Mouse (Mus musculus) hindbrain, embryonic 10.5 days (tissue): ENCODE measurements around the gene Tnfrsf1a. TPM values are rescaled to one million over a fixed set of nuclear protein-coding genes. Genes with fewer than 3 reads are reported as not detected.
A peak's percentile ranks its signal among the peaks of the same experiment; 100 is the strongest.

Experiments
- DNase-seq: peaks from one replicate; pipeline ENCODE4 v3.0.0-alpha.2; 2017; ENCODE audit warnings: low spot score
- H3K27ac ChIP-seq: fragments of 300-500 bp; sonication (generic); 2 replicates; pipeline ENCODE4 v1.5.1; 2016; ENCODE audit warnings: mild to moderate bottlenecking, moderate library complexity
- H3K27me3 ChIP-seq: fragments of 300-500 bp; sonication (generic); 2 replicates; pipeline ENCODE4 v1.6.1; 2016; ENCODE audit warnings: mild to moderate bottlenecking; ENCODE audit not compliant: poor library complexity, insufficient read depth, severe bottlenecking
- H3K36me3 ChIP-seq: fragments of 300-500 bp; sonication (generic); 2 replicates; pipeline ENCODE4 v1.6.1; 2016; ENCODE audit warnings: mild to moderate bottlenecking, moderate library complexity
- H3K4me1 ChIP-seq: fragments of 300-500 bp; sonication (generic); replicated peaks from 2 replicates; pipeline ENCODE4 v1.6.1; 2016; ENCODE audit warnings: mild to moderate bottlenecking
- H3K4me3 ChIP-seq: fragments of 300-500 bp; sonication (generic); 2 replicates; pipeline ENCODE4 v1.5.1; 2016; ENCODE audit warnings: mild to moderate bottlenecking, moderate library complexity
- H3K9me3 ChIP-seq: fragments of 300-500 bp; sonication (generic); 2 replicates; pipeline ENCODE4 v1.6.1; 2016; ENCODE audit warnings: mild to moderate bottlenecking, moderate library complexity
- WGBS: fragments of 180-500 bp; shearing (Covaris S2); methylation state at CpG from one replicate; pipeline ENCODE4 v1.1.7; 2016; 5-methylcytosine and 5-hydroxymethylcytosine counted together
- polyA plus RNA-seq: library from polyadenylated mRNA; unstranded; fragments of >200 nt; fragmentation: Nextera tagmentation; extraction: Ambion mirVana; gene quantifications from 2 replicates; pipeline ENCODE4 v1.2.1, GENCODE M21; 2016

The Tnfrsf1a gene
- polyA plus RNA-seq, 1 experiment from 2014 or later = 26.8 TPM

DNA sequence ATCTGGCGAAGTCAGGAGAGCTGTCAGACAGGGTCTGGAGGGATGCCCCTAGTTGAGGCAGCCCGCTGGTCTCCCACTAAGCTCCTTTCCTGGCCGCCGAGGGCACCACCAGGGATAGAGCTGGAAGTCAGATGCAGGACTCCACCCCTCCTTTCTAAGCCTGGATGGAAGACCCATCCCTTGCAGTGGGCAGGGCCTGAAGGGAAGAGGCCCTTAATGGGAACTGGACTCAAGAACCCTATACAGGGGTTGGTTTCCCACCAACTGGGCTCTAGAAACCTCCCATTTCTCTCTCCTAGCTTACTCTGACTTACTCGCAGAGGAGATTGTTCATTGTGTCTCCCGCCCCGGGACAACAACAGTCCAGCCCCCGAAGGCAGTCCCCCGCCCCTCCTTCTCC lies 30.6 kb downstream of the Tnfrsf1a start:
- H3K4me3 ChIP-seq = peak overlapping the region; percentile 48; the same call in 1 of the 2 replicates
- H3K27ac ChIP-seq = no peak overlapping the region
- H3K4me1 ChIP-seq = peaks cover 45% of the 10 kb centered on the region
- H3K36me3 ChIP-seq = no peaks in the 10 kb centered on the region
- H3K27me3 ChIP-seq = peaks cover 77% of the 10 kb centered on the region
- DNase-seq = no peak
- H3K9me3 ChIP-seq = no peaks in the 10 kb centered on the region
- 3% methylated on average over 9 of the region's 9 CpGs for WGBS

DNA sequence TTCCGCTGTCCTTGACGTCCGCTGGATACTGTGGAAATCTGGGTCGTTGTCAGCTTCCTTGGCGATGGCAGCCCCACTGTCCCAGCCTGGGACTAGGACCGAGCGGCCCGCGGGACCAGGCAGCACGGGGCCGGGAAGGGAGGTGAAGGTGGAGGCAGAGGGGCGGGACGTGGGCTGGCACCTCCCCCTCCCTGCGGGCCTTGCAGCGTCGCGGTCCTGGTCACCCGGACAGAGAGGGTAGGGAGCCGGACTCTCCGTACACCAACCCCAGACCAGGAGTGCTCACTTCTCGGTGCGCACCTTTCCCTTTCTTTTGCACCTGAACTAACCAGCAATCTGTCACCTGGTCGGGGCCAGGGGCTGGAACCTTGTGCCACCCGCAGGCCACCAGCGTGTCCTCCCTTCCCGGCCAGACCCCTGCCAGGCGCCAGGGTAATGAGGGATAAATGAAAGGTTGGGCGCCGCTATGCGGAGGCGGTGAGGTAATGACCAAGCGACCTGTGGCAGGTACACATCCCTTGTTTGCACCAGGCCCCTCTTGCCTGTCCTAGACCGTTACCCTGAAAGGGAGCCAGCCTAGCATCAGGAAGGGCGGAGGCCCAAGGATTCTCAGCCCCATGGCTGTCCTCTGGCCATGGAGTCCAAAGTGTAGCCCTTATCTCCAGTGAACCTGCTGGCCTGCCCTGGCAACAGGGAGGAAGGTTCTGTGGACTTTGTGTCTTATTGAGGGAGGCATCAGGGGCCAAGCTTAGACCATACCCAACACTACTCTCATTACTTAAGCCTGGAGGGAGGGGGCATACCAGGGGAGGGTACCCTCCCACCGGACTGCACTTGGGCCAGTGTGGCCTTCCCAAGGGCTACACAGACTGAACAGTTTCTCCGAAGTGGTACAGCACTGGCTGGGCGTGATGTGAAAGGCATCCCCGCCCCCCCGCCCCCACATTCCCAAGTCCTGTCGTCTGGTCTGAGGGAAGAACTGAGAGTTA lies 31.5 kb downstream of the Tnfrsf1a start, which contains the start of gene Plekhg6:
Gene Plekhg6, minus strand, starts transcription at position 422 of the 989 bp plus-strand sequence.
- DNase-seq = no peak
- Histone ChIP-seq H3K36me3 (no peaks in the 10 kb centered on the region), H3K9me3 (no peaks in the 10 kb centered on the region), H3K4me1 (peaks cover 47% of the 10 kb centered on the region), H3K27ac (no peak within 1 kb of the TSS), H3K4me3 (peak within 1 kb of the TSS; percentile 48), H3K27me3 (peaks cover 68% of the 10 kb centered on the region)
- WGBS = 10% methylated on average over 40 of the region's 40 CpGs

DNA sequence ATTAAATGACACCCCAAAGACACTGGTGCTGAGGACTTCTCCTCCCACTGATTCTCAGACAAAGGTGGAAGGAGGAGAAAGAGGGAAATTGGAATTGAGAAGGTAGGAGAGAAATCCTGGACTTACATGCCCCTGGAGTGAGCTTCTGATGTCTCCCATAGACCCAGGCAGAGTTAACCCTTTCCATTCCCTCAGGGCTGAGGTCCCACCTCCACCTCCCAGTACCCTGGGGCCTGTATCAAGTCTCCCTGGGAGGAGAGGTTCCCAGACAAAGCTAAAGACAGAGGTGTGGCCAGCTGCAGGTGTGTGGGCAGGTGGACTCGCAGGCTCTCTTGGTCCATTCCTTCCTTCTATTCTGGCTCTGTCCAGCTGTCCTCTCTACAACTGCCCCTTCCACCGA lies 32.9 kb downstream of the Tnfrsf1a start:
- no peaks in the 10 kb centered on the region for H3K9me3 ChIP-seq
- H3K4me1 ChIP-seq = peaks cover 45% of the 10 kb centered on the region
- peaks cover 62% of the 10 kb centered on the region for H3K27me3 ChIP-seq
- no peak for DNase-seq
- H3K4me3 ChIP-seq = no peak overlapping the region
- no peak overlapping the region for H3K27ac ChIP-seq
- WGBS = 69% methylated on average over 2 of the region's 2 CpGs
- no peaks in the 10 kb centered on the region for H3K36me3 ChIP-seq

GRCm38 (mm10) chr6:125385066-125385974 lies 36.2 kb downstream of the Tnfrsf1a start:
- Histone ChIP-seq H3K4me3 (no peak overlapping the region), H3K27me3 (peaks cover 29% of the 10 kb centered on the region), H3K27ac (no peak overlapping the region), H3K4me1 (peaks cover 15% of the 10 kb centered on the region), H3K36me3 (no peaks in the 10 kb centered on the region), H3K9me3 (no peaks in the 10 kb centered on the region)
- WGBS = 64% methylated on average over 11 of the region's 11 CpGs
- DNase-seq = peak; percentile 10

GRCm38 (mm10) chr6:125386080-125386479 lies 36.9 kb downstream of the Tnfrsf1a start:
- H3K27me3 ChIP-seq = peaks cover 21% of the 10 kb centered on the region
- no peak for DNase-seq
- peaks cover 8% of the 10 kb centered on the region for H3K4me1 ChIP-seq
- H3K36me3 ChIP-seq = no peaks in the 10 kb centered on the region
- no peaks in the 10 kb centered on the region for H3K9me3 ChIP-seq
- no peak overlapping the region for H3K4me3 ChIP-seq
- WGBS = 72% methylated on average over 6 of the region's 6 CpGs
- H3K27ac ChIP-seq = no peak overlapping the region

GRCm38 (mm10) chr6:125389853-125390252 lies 40.7 kb downstream of the Tnfrsf1a start:
- Histone ChIP-seq H3K36me3 (no peaks in the 10 kb centered on the region), H3K9me3 (no peaks in the 10 kb centered on the region), H3K4me3 (no peak overlapping the region), H3K27me3 (no peaks in the 10 kb centered on the region), H3K4me1 (peaks cover 5% of the 10 kb centered on the region; the same call in 1 of the 2 replicates), H3K27ac (no peak overlapping the region)
- WGBS = 85% methylated on average over 5 of the region's 5 CpGs
- no peak for DNase-seq

- WGBS = 57% methylated on average over 14 of the region's 14 CpGs
- DNase-seq = no peak
- H3K27me3 ChIP-seq = no peaks in the 10 kb centered on the region
These were observed 56.6 kb downstream of the Tnfrsf1a start for GRCm38 (mm10) chr6:125405461-125406382.

DNA sequence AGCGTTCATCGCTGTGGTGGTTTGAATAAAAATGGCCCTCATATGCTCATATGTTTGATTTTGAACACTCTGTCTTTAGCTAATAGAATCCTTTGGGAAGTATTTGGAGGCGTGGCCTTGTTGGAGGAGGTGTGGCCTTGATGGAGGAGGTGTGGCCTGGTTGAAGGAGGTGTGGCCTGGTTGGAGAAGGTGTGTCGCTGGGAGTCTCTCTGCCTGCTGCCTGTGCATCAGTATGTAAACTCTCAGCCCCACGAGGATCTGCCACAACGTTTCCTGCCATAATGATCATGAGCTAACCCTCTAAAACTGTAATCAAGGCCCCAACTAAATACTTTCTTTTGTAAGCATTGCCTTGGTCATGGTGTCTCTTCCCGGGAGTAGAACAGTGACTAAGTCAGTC lies 58.1 kb downstream of the Tnfrsf1a start:
- Histone ChIP-seq H3K4me3 (no peak overlapping the region), H3K4me1 (no peaks in the 10 kb centered on the region), H3K27ac (no peak overlapping the region), H3K36me3 (no peaks in the 10 kb centered on the region), H3K9me3 (no peaks in the 10 kb centered on the region), H3K27me3 (no peaks in the 10 kb centered on the region)
- DNase-seq = no peak
- WGBS = 87% methylated on average over 7 of the region's 7 CpGs

More at GRCm38 (mm10) chr6:125405461-125406382, 56.6 kb downstream of the Tnfrsf1a start:
- no peaks in the 10 kb centered on the region for H3K9me3 ChIP-seq
- H3K27ac ChIP-seq = no peak overlapping the region
- H3K36me3 ChIP-seq = no peaks in the 10 kb centered on the region
- H3K4me1 ChIP-seq = no peaks in the 10 kb centered on the region
- no peak overlapping the region for H3K4me3 ChIP-seq

DNA sequence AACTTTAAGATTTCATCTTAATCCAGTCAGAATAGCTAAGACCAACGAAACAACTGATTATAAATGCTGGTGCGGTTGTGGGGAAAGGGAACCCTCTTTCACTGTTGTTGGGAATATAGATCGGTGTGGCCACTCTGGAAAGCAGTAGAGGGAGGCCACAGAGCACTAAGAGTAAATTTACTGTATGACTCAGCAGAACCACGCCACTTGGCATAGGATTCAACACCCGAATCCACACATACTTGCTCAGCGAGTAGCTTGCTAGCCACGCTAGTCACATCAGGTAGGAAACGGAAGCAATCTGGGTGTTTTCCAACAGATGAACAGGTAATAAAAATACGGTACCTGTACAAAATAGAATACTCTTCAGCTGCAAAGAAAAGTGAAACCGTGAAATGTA lies 58.5 kb downstream of the Tnfrsf1a start:
- no peaks in the 10 kb centered on the region for H3K4me1 ChIP-seq
- no peaks in the 10 kb centered on the region for H3K9me3 ChIP-seq
- no peaks in the 10 kb centered on the region for H3K27me3 ChIP-seq
- no peak for DNase-seq
- H3K36me3 ChIP-seq = no peaks in the 10 kb centered on the region
- H3K4me3 ChIP-seq = no peak overlapping the region
- 93% methylated on average over 10 of the region's 10 CpGs for WGBS
- H3K27ac ChIP-seq = no peak overlapping the region

DNA sequence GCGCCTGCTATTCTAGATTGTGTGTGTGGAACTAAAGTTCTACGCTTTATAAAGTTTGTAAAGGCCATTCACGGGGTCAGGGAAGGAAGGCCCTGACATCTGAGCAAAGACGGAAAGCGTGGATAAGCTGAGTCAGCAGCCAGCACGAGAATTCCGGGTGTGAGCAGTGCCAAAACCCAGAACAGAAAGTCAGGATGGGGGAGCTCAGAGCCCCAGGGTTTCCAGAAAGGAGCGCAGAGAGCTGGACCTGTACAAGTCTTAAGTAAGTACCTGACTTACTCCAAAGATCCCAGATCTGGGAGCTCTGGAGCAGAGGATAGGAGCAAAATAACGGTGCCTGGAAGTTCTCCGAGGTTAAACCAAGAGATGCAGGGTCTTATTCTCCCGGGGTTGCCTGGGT lies 61.4 kb downstream of the Tnfrsf1a start:
- Histone ChIP-seq H3K4me3 (no peak overlapping the region), H3K36me3 (no peaks in the 10 kb centered on the region), H3K27ac (no peak overlapping the region), H3K27me3 (0 out of 2 replicates have a peak, but pooled peaks cover 3% of the 10 kb centered on the region), H3K4me1 (no peaks in the 10 kb centered on the region), H3K9me3 (no peaks in the 10 kb centered on the region)
- no peak for DNase-seq
- 74% methylated on average over 11 of the region's 11 CpGs for WGBS

DNA sequence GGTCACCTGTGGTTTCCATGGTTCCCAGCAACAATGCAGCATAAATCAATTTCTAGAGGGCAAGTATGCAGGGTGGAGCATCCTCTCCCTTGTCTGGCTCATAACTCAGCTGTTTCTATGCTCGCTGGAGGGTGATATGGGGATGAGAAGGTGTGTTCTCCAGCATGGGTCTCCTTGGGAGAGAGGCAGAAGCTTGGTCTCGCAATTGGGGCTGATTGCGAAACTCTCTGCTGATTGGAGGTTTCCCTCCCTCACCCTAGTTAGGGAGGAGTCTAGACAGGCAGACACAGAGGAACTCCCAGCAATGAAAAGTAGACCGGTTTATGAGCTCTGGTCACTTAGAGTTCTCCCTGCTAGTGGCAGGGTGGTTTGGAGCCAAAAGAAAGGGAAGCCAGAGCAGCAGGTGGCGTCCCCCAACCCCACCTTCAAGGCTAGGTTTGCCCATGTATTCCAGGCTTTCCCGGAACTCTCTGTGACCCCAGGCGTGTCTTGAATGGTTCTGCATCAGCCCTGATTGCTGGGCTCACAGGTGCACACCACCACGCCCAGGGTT lies 61.9 kb downstream of the Tnfrsf1a start:
- no peak overlapping the region for H3K4me3 ChIP-seq
- H3K9me3 ChIP-seq = no peaks in the 10 kb centered on the region
- no peak overlapping the region for H3K27ac ChIP-seq
- H3K36me3 ChIP-seq = no peaks in the 10 kb centered on the region
- no peak for DNase-seq
- 0 out of 2 replicates have a peak, but pooled peaks cover 3% of the 10 kb centered on the region for H3K27me3 ChIP-seq
- no peaks in the 10 kb centered on the region for H3K4me1 ChIP-seq
- 69% methylated on average over 8 of the region's 8 CpGs for WGBS
